Mouse (Mus musculus) forebrain, embryonic 10.5 days (tissue): Measurements from ENCODE around the gene Nob1. TPM values are rescaled to one million over a fixed set of nuclear protein-coding genes. Genes with fewer than 3 reads are reported as not detected.

Experiments
- DNase-seq: peaks from one replicate; pipeline ENCODE4 v3.0.0-alpha.2; 2017; ENCODE audit warnings: low spot score; ENCODE audit errors: extremely low spot score
- H3K27ac ChIP-seq: fragments of 300-500 bp; sonication (generic); 2 replicates; pipeline ENCODE4 v1.5.1; 2016; ENCODE audit warnings: mild to moderate bottlenecking
- H3K27me3 ChIP-seq: fragments of 300-500 bp; sonication (generic); 2 replicates; pipeline ENCODE4 v1.6.1; 2016; ENCODE audit warnings: mild to moderate bottlenecking; ENCODE audit not compliant: poor library complexity, severe bottlenecking
- H3K36me3 ChIP-seq: fragments of 300-500 bp; sonication (generic); replicated peaks from 2 replicates; pipeline ENCODE4 v1.6.1; 2016; ENCODE audit warnings: mild to moderate bottlenecking, moderate library complexity
- H3K4me1 ChIP-seq: fragments of 300-500 bp; sonication (generic); 2 replicates; pipeline ENCODE4 v1.6.1; 2016
- H3K4me3 ChIP-seq: fragments of 300-500 bp; sonication (generic); 2 replicates; pipeline ENCODE4 v1.5.1; 2016; ENCODE audit warnings: mild to moderate bottlenecking, moderate library complexity
- H3K9me3 ChIP-seq: fragments of 300-500 bp; sonication (generic); 2 replicates; pipeline ENCODE4 v1.6.1; 2016; ENCODE audit warnings: mild to moderate bottlenecking, moderate library complexity
- WGBS: fragments of 180-500 bp; shearing (Covaris S2); methylation state at CpG from one replicate; pipeline ENCODE4 v1.1.7; 2016; 5-methylcytosine and 5-hydroxymethylcytosine counted together
- polyA plus RNA-seq: library from polyadenylated mRNA; unstranded; fragments of >200 nt; fragmentation: Nextera tagmentation; extraction: Ambion mirVana; gene quantifications from 2 replicates; pipeline ENCODE4 v1.2.1, GENCODE M21; 2016

The Nob1 gene
- polyA plus RNA-seq: 99.5 TPM in 2 replicates

GRCm38 (mm10) chr8:107424597-107425229 is at the start of gene Nob1:
Gene Nob1 (minus strand): TSS chr8:107425051.
- Histone ChIP-seq H3K27ac (peak within 1 kb of the TSS; percentile 94), H3K4me3 (peak within 1 kb of the TSS; percentile 89), H3K4me1 (peaks cover 16% of the 10 kb centered on the region), H3K27me3 (no peaks in the 10 kb centered on the region), H3K9me3 (no peaks in the 10 kb centered on the region), H3K36me3 (peaks cover 38% of the 10 kb centered on the region)
- WGBS: under 1% methylated on average over 50 of the region's 50 CpGs
- DNase-seq: peak; percentile 98

GRCm38 (mm10) chr8:107473369-107473768 is 48.5 kb upstream of the Nob1 start:
- no peaks in the 10 kb centered on the region for H3K27me3 ChIP-seq
- H3K4me3 ChIP-seq: no peak overlapping the region
- peaks cover 53% of the 10 kb centered on the region for H3K36me3 ChIP-seq
- no peaks in the 10 kb centered on the region for H3K9me3 ChIP-seq
- no peak overlapping the region for H3K27ac ChIP-seq
- DNase-seq: no peak
- 94% methylated on average over 4 of the region's 4 CpGs for WGBS
- peaks cover 10% of the 10 kb centered on the region for H3K4me1 ChIP-seq

GRCm38 (mm10) chr8:107472403-107473100 is 47.7 kb upstream of the Nob1 start:
- Histone ChIP-seq H3K36me3 (peaks cover 57% of the 10 kb centered on the region), H3K9me3 (no peaks in the 10 kb centered on the region), H3K27ac (no peak overlapping the region; the same call in 1 of the 2 replicates), H3K4me3 (no peak overlapping the region), H3K4me1 (peaks cover 10% of the 10 kb centered on the region), H3K27me3 (no peaks in the 10 kb centered on the region)
- WGBS: 78% methylated on average over 10 of the region's 10 CpGs
- DNase-seq: no peak

- no peak for DNase-seq
- H3K9me3 ChIP-seq: no peaks in the 10 kb centered on the region
- no peak overlapping the region for H3K27ac ChIP-seq
- 93% methylated on average over 5 of the region's 5 CpGs for WGBS
- H3K27me3 ChIP-seq: no peaks in the 10 kb centered on the region
- H3K4me1 ChIP-seq: peaks cover 10% of the 10 kb centered on the region
- no peak overlapping the region for H3K4me3 ChIP-seq
- peaks cover 67% of the 10 kb centered on the region for H3K36me3 ChIP-seq
Observed at GRCm38 (mm10) chr8:107470302-107470701, 45.5 kb upstream of the Nob1 start.

- peaks cover 78% of the 10 kb centered on the region for H3K36me3 ChIP-seq
- H3K27me3 ChIP-seq: no peaks in the 10 kb centered on the region
- no peaks in the 10 kb centered on the region for H3K9me3 ChIP-seq
- H3K27ac ChIP-seq: peak overlapping the region; percentile 70
- DNase-seq: peak; percentile 27
- no peak overlapping the region for H3K4me3 ChIP-seq
- 67% methylated on average over 8 of the region's 8 CpGs for WGBS
- peaks cover 10% of the 10 kb centered on the region for H3K4me1 ChIP-seq
Observed at GRCm38 (mm10) chr8:107468811-107469302, 44.0 kb upstream of the Nob1 start.

- WGBS: 95% methylated on average over 5 of the region's 5 CpGs
Observed at GRCm38 (mm10) chr8:107466642-107467041, 41.8 kb upstream of the Nob1 start.

GRCm38 (mm10) chr8:107465332-107465990 is 40.6 kb upstream of the Nob1 start:
- peaks cover 90% of the 10 kb centered on the region for H3K36me3 ChIP-seq
- 82% methylated on average over 3 of the region's 3 CpGs for WGBS
- H3K27me3 ChIP-seq: no peaks in the 10 kb centered on the region
- H3K9me3 ChIP-seq: no peaks in the 10 kb centered on the region
- peaks cover 10% of the 10 kb centered on the region for H3K4me1 ChIP-seq
- H3K27ac ChIP-seq: no peak overlapping the region
- DNase-seq: no peak
- H3K4me3 ChIP-seq: no peak overlapping the region

More at GRCm38 (mm10) chr8:107466642-107467041, 41.8 kb upstream of the Nob1 start:
- Histone ChIP-seq H3K9me3 (no peaks in the 10 kb centered on the region), H3K4me1 (peaks cover 10% of the 10 kb centered on the region), H3K27ac (no peak overlapping the region), H3K27me3 (no peaks in the 10 kb centered on the region), H3K36me3 (peaks cover 83% of the 10 kb centered on the region), H3K4me3 (no peak overlapping the region)
- DNase-seq: no peak

GRCm38 (mm10) chr8:107462423-107462822 is 37.6 kb upstream of the Nob1 start:
- peaks cover 88% of the 10 kb centered on the region for H3K36me3 ChIP-seq
- H3K27ac ChIP-seq: no peak overlapping the region
- no peak for DNase-seq
- H3K27me3 ChIP-seq: no peaks in the 10 kb centered on the region
- 95% methylated on average over 5 of the region's 5 CpGs for WGBS
- no peaks in the 10 kb centered on the region for H3K9me3 ChIP-seq
- H3K4me3 ChIP-seq: no peak overlapping the region
- H3K4me1 ChIP-seq: no peaks in the 10 kb centered on the region

GRCm38 (mm10) chr8:107458281-107458680 is 33.4 kb upstream of the Nob1 start:
- 85% methylated on average over 6 of the region's 6 CpGs for WGBS
- Histone ChIP-seq H3K36me3 (peaks cover 79% of the 10 kb centered on the region), H3K27me3 (no peaks in the 10 kb centered on the region), H3K4me1 (no peaks in the 10 kb centered on the region), H3K27ac (no peak overlapping the region), H3K9me3 (no peaks in the 10 kb centered on the region), H3K4me3 (no peak overlapping the region)
- DNase-seq: no peak

- no peak for DNase-seq
- H3K27me3 ChIP-seq: no peaks in the 10 kb centered on the region
- H3K4me3 ChIP-seq: no peak overlapping the region
- peaks cover 79% of the 10 kb centered on the region for H3K36me3 ChIP-seq
- H3K4me1 ChIP-seq: no peaks in the 10 kb centered on the region
- no peaks in the 10 kb centered on the region for H3K9me3 ChIP-seq
- WGBS: 78% methylated on average over 4 of the region's 4 CpGs
- no peak overlapping the region for H3K27ac ChIP-seq
Observed at GRCm38 (mm10) chr8:107457725-107458124, 32.9 kb upstream of the Nob1 start.

GRCm38 (mm10) chr8:107455268-107455667 is 30.4 kb upstream of the Nob1 start:
- peaks cover 62% of the 10 kb centered on the region for H3K36me3 ChIP-seq

GRCm38 (mm10) chr8:107453386-107453785 is 28.5 kb upstream of the Nob1 start:
- Histone ChIP-seq H3K27me3 (no peaks in the 10 kb centered on the region), H3K4me1 (peaks cover 12% of the 10 kb centered on the region), H3K4me3 (no peak overlapping the region), H3K27ac (no peak overlapping the region), H3K9me3 (no peaks in the 10 kb centered on the region), H3K36me3 (peaks cover 49% of the 10 kb centered on the region)
- DNase-seq: no peak
- WGBS: 93% methylated on average over 11 of the region's 11 CpGs

More at GRCm38 (mm10) chr8:107455268-107455667, 30.4 kb upstream of the Nob1 start:
- H3K27me3 ChIP-seq: no peaks in the 10 kb centered on the region
- WGBS: 24% methylated on average over 3 of the region's 3 CpGs
- no peak overlapping the region for H3K27ac ChIP-seq
- DNase-seq: no peak
- no peak overlapping the region for H3K4me3 ChIP-seq
- no peaks in the 10 kb centered on the region for H3K4me1 ChIP-seq
- no peaks in the 10 kb centered on the region for H3K9me3 ChIP-seq
